Mouse (Mus musculus) liver, embryonic 16.5 days (tissue): Measurements from ENCODE around the gene Hmox1. TPM values are rescaled to one million over a fixed set of nuclear protein-coding genes. Genes with fewer than 3 reads are reported as not detected.

Source experiments
- ATAC-seq: fragments of 200-750 bp; cut with Nextera tagmentation; 2 replicates; pipeline ENCODE4 v1.8.0; 2017; ENCODE audit warnings: low read depth, mild to moderate bottlenecking, moderate number of reproducible peaks, moderate library complexity
- H3K27ac ChIP-seq: fragments of 300-500 bp; sonication (generic); 2 replicates; pipeline ENCODE4 v1.5.1; 2014; ENCODE audit warnings: mild to moderate bottlenecking, low read length
- H3K27me3 ChIP-seq: fragments of 300-500 bp; sonication (generic); 2 replicates; pipeline ENCODE4 v1.6.1; 2014; ENCODE audit warnings: low read depth, low read length, mixed read lengths; ENCODE audit not compliant: control insufficient read depth, insufficient read depth
- H3K36me3 ChIP-seq: fragments of 300-500 bp; sonication (generic); 2 replicates; pipeline ENCODE4 v1.6.1; 2014; ENCODE audit warnings: mild to moderate bottlenecking; ENCODE audit not compliant: control insufficient read depth, insufficient read depth
- H3K4me1 ChIP-seq: fragments of 300-500 bp; sonication (generic); 2 replicates; pipeline ENCODE4 v1.6.1; 2014; ENCODE audit warnings: low read depth, low read length, mixed read lengths; ENCODE audit not compliant: control insufficient read depth
- H3K4me2 ChIP-seq: fragments of 300-500 bp; sonication (generic); 2 replicates; pipeline ENCODE4 v1.6.1; 2014; ENCODE audit warnings: low read depth, low read length, mixed read lengths
- H3K4me3 ChIP-seq: fragments of 300-500 bp; sonication (generic); 2 replicates; pipeline ENCODE4 v1.5.1; 2014; ENCODE audit warnings: low read depth, mild to moderate bottlenecking, low read length
- H3K9ac ChIP-seq: fragments of 300-500 bp; sonication (generic); 2 replicates; pipeline ENCODE4 v1.6.1; 2014; ENCODE audit warnings: low read depth, low read length
- H3K9me3 ChIP-seq: fragments of 300-500 bp; sonication (generic); replicated peaks from 2 replicates; pipeline ENCODE4 v1.6.1; 2016; ENCODE audit warnings: low read length; ENCODE audit not compliant: control insufficient read depth
- WGBS: fragments of 180-500 bp; shearing (Covaris S2); extraction: QIAGEN DNeasy Blood & Tissue Kit; methylation state at CpG from one replicate; pipeline ENCODE4 v1.1.7; 2014; ENCODE audit not compliant: insufficient replicate concordance; 5-methylcytosine and 5-hydroxymethylcytosine counted together
- polyA plus RNA-seq: library from polyadenylated mRNA; unstranded; fragments of >200 nt; fragmentation: Nextera tagmentation; extraction: Ambion mirVana; gene quantifications from 2 replicates; pipeline ENCODE4 v1.2.1, GENCODE M21; 2015

Hmox1 gene
- polyA plus RNA-seq, 1 experiment from 2014 or later, result 158 TPM

DNA sequence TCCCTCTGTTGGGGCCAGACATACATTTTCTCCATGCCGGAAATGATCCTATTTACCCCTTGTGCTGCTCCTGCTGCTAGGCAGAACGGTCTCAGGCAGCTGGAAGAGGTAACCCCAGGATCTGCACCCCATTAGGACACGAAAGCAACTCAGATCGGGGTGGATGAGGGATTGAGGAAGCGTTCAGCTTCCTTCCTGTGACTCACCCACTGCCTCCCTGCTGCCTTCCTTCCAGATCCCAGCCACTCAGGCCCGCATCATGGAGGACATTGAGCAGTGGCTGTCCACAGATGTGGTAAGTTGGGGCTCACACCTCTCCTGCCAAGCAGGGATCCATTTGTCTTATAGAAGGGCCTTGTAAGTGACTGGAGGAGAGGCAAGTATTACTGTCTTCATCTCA lies 26.1 kb upstream of the Hmox1 start:
- ATAC-seq, result no peak
- 37% methylated on average over 6 of the region's 6 CpGs for WGBS
- Histone ChIP-seq H3K36me3 (no peaks in the 10 kb centered on the region; the same call in 1 of the 2 replicates), H3K27me3 (no peaks in the 10 kb centered on the region), H3K27ac (no peak overlapping the region), H3K9ac (no peak overlapping the region), H3K9me3 (no peaks in the 10 kb centered on the region), H3K4me2 (no peak overlapping the region), H3K4me1 (peaks cover 3% of the 10 kb centered on the region; the same call in 1 of the 2 replicates), H3K4me3 (no peak overlapping the region)

DNA sequence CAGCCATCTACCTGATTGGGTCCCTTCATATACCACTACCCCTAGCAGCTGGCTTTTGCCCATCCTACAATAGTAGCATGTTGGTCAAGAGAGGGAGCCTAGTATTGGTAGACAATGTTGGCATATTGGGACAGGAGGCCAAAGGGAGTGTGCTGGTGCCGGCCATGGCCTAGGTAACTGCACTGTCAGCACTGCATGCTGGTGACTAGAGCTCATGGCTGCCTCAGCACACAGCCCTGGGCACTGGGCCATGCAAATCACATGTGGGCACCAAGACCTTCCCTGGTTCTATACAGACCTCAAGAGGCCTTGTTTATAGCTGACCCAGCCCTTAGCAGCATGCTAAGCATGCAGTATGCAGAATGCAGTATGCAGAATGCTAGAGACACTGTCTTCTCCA lies 23.1 kb upstream of the Hmox1 start:
- H3K9ac ChIP-seq, result no peak overlapping the region
- 67% methylated on average over 1 of the region's 1 CpGs for WGBS
- no peak for ATAC-seq
- no peak overlapping the region for H3K4me2 ChIP-seq
- H3K27ac ChIP-seq, result no peak overlapping the region
- no peaks in the 10 kb centered on the region for H3K36me3 ChIP-seq
- H3K27me3 ChIP-seq, result no peaks in the 10 kb centered on the region
- peaks cover 3% of the 10 kb centered on the region; the same call in 1 of the 2 replicates for H3K4me1 ChIP-seq
- H3K9me3 ChIP-seq, result no peaks in the 10 kb centered on the region
- no peak overlapping the region for H3K4me3 ChIP-seq

DNA sequence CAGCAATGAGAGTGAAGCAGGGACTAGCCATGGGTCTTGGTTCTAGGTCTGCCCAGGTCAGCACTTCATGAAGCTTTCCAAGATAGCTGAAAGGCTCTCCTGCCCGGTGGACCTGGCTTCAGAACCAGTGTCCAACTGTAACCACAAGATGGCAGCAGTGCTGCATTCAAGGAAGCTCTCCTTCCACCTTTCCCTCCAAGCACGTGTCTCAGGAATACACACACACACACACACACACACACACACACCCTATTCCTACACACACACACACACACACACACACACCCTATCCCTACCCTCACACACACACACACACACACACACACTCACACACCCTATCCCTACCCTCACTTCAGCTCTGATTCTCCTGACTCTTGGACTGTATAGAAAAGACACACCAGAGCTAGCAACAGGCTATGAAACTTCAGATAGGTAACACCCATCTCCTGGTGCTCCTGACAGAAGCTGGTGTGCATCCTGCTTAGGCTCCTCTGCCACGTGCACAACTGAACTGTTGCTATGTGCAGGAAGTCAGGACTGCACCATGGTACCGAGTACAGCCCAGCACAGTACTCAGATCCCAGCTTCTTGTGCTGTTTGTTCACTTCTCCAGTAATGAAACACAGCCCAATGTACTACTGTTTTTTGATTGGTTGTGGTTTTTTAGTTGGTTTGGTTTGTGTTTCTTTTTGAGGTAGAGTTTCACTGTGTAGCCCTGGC lies 21.6 kb upstream of the Hmox1 start:
- no peak overlapping the region for H3K27ac ChIP-seq
- ATAC-seq, result peak; percentile 70
- no peak overlapping the region for H3K9ac ChIP-seq
- H3K4me1 ChIP-seq, result peaks cover 3% of the 10 kb centered on the region; the same call in 1 of the 2 replicates
- H3K27me3 ChIP-seq, result no peaks in the 10 kb centered on the region
- H3K9me3 ChIP-seq, result no peaks in the 10 kb centered on the region
- no peaks in the 10 kb centered on the region for H3K36me3 ChIP-seq
- H3K4me3 ChIP-seq, result no peak overlapping the region
- 18% methylated on average over 4 of the region's 4 CpGs for WGBS
- H3K4me2 ChIP-seq, result no peak overlapping the region

- no peaks in the 10 kb centered on the region for H3K9me3 ChIP-seq
These were observed 18.5 kb upstream of the Hmox1 start for GRCm38 (mm10) chr8:75074876-75075275.

DNA sequence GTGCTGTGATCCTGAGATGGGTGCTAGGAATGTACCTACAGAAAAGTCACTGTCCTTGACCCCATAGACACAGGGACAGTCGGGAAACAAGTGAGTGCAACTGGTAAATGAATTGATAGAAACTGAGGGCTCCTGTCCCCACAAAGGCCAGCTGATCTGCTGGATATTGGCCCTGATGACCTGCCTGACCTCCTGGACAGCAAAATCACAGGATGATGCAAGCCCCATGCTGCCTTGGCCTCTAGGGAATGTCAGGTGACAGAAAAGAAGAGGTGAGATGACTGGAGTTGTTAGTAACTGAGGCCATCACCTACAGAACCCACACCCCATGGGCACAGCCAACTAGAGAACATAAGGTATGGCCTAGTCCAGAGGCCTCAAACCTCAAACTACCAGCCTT lies 15.2 kb upstream of the Hmox1 start:
- H3K9me3 ChIP-seq, result no peaks in the 10 kb centered on the region
- H3K27ac ChIP-seq, result no peak overlapping the region
- H3K27me3 ChIP-seq, result no peaks in the 10 kb centered on the region
- ATAC-seq, result peak; percentile 35; the same call in 1 of the 2 replicates
- peaks cover 13% of the 10 kb centered on the region for H3K4me1 ChIP-seq
- WGBS, result 41% methylated on average over 1 of the region's 1 CpGs
- no peaks in the 10 kb centered on the region for H3K36me3 ChIP-seq
- no peak overlapping the region for H3K4me2 ChIP-seq
- no peak overlapping the region for H3K9ac ChIP-seq
- H3K4me3 ChIP-seq, result no peak overlapping the region

More at GRCm38 (mm10) chr8:75074876-75075275, 18.5 kb upstream of the Hmox1 start:
- Histone ChIP-seq H3K9ac (no peak overlapping the region), H3K27ac (no peak overlapping the region), H3K36me3 (no peaks in the 10 kb centered on the region), H3K4me1 (peaks cover 3% of the 10 kb centered on the region; the same call in 1 of the 2 replicates), H3K4me3 (no peak overlapping the region), H3K27me3 (no peaks in the 10 kb centered on the region), H3K4me2 (no peak overlapping the region)
- WGBS, result 70% methylated on average over 1 of the region's 1 CpGs
- no peak for ATAC-seq

GRCm38 (mm10) chr8:75078851-75079250 lies 14.6 kb upstream of the Hmox1 start:
- Histone ChIP-seq H3K36me3 (no peaks in the 10 kb centered on the region), H3K4me1 (peaks cover 18% of the 10 kb centered on the region), H3K9ac (no peak overlapping the region), H3K27me3 (no peaks in the 10 kb centered on the region), H3K9me3 (no peaks in the 10 kb centered on the region), H3K27ac (no peak overlapping the region), H3K4me2 (no peak overlapping the region), H3K4me3 (no peak overlapping the region)
- WGBS, result 88% methylated on average over 9 of the region's 9 CpGs
- no peak for ATAC-seq

- WGBS, result 55% methylated on average over 9 of the region's 9 CpGs
- Histone ChIP-seq H3K4me2 (no peak overlapping the region), H3K4me3 (no peak overlapping the region), H3K27ac (peak overlapping the region; percentile 43; the same call in 1 of the 2 replicates), H3K36me3 (no peaks in the 10 kb centered on the region), H3K27me3 (no peaks in the 10 kb centered on the region), H3K9me3 (no peaks in the 10 kb centered on the region), H3K4me1 (peaks cover 28% of the 10 kb centered on the region), H3K9ac (no peak overlapping the region)
- ATAC-seq, result no peak
These were observed 11.9 kb upstream of the Hmox1 start for GRCm38 (mm10) chr8:75081364-75082040.

GRCm38 (mm10) chr8:75082181-75082805 lies 11.1 kb upstream of the Hmox1 start:
- WGBS, result 50% methylated on average over 6 of the region's 6 CpGs
- Histone ChIP-seq H3K27me3 (no peaks in the 10 kb centered on the region), H3K4me2 (no peak overlapping the region), H3K36me3 (no peaks in the 10 kb centered on the region), H3K9me3 (no peaks in the 10 kb centered on the region), H3K9ac (no peak overlapping the region), H3K4me3 (no peak overlapping the region), H3K27ac (0 out of 2 replicates have a peak overlapping the region, but pooled peaks have one; percentile 3), H3K4me1 (peaks cover 28% of the 10 kb centered on the region)
- ATAC-seq, result no peak
